Comparison of ENCODE assay signal across 19 mouse cellular contexts in the genomic region with DNA sequence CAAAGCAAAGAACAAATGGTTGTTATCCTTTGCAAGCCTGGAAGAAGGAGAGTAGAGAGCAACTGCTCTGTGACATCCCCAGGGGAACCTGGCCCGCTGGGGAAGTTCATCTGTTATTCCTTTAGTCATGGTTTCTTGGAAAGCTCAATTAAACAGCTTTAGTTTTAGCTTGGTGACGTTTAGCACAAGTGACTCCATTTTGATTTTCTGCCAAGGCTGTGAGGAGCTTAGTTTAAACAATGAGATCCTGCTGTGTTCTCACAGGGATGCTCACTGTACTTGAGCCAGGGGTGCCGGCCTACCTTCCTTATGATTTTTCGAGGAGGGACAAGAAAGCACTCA.
DNase-seq lines count a peak whose midpoint lies in the region; ATAC-seq and TF ChIP-seq lines count a peak whose summit lies in the region.
"Had no signal": no experiment of that assay in that cellular context is flagged by ENCODE, and none has a peak within 500 bp of the region (broad histone marks: within the 10 kb centered on the region; RNA-seq: fewer than 3 reads in every experiment).

No protein-coding gene starts in this region.

- H3K4me1 ChIP-seq in heart, postnatal 0 days (ENCODE audit: control insufficient read depth, insufficient read depth): no peaks in the 10 kb centered on the region
- no peaks in the 10 kb centered on the region for H3K4me1 ChIP-seq in lung, postnatal 0 days (ENCODE audit: insufficient read depth, low read depth, low read length)
- no peaks in the 10 kb centered on the region; the same call in 1 of the 2 replicates for H3K4me1 ChIP-seq in lung, adult 2 months (ENCODE audit: control insufficient read depth, insufficient read depth, low read length)
- H3K4me1 ChIP-seq in stomach, embryonic 15.5 days: peaks cover 16% of the 10 kb centered on the region

- intact Hi-C loops in heart, postnatal 36 days (cut with DNase I): no loop called here

- H3K27me3 ChIP-seq in heart, postnatal 0 days (ENCODE audit: control insufficient read depth, insufficient read depth, low read length): 0 out of 2 replicates have a peak, but pooled peaks cover 6% of the 10 kb centered on the region
- H3K27me3 ChIP-seq in lung, postnatal 0 days (replicated peaks; ENCODE audit: insufficient read depth, low read length): no peaks in the 10 kb centered on the region
- no peaks in the 10 kb centered on the region for H3K27me3 ChIP-seq in stomach, embryonic 15.5 days (replicated peaks)
- H3K27me3 ChIP-seq: embryonic facial prominence, embryonic 13.5 days had no signal

- H3K9ac ChIP-seq in heart, postnatal 0 days (replicated peaks; ENCODE audit: low read depth, low read length): no peak overlapping the region
- H3K9ac ChIP-seq in lung, postnatal 0 days (replicated peaks; ENCODE audit: low read depth): no peak overlapping the region
- no peak overlapping the region for H3K9ac ChIP-seq in stomach, embryonic 15.5 days
- H3K9ac ChIP-seq: embryonic facial prominence, embryonic 13.5 days; liver, embryonic 12.5 days; neural tube, embryonic 15.5 days had no signal

- no peak overlapping the region for H3K27ac ChIP-seq in heart, postnatal 0 days (ENCODE audit: low read depth)
- no peak overlapping the region for H3K27ac ChIP-seq in lung, postnatal 0 days (ENCODE audit: low read length)
- peak overlapping the region; percentile 4; the same call in 1 of the 2 replicates for H3K27ac ChIP-seq in stomach, embryonic 15.5 days
- H3K27ac ChIP-seq: embryonic facial prominence, embryonic 13.5 days; forebrain, embryonic 10.5 days; liver, embryonic 12.5 days; neural tube, embryonic 15.5 days had no signal

- no peaks in the 10 kb centered on the region for H3K36me3 ChIP-seq in heart, postnatal 0 days (replicated peaks; ENCODE audit: control insufficient read depth, insufficient read depth, low read length)
- no peaks in the 10 kb centered on the region for H3K36me3 ChIP-seq in lung, postnatal 0 days (ENCODE audit: insufficient read depth, low read length)
- no peaks in the 10 kb centered on the region for H3K36me3 ChIP-seq in stomach, embryonic 15.5 days
- H3K36me3 ChIP-seq: embryonic facial prominence, embryonic 13.5 days; forebrain, embryonic 10.5 days; G1E; liver, embryonic 12.5 days; neural tube, embryonic 15.5 days had no signal

- no peaks in the 10 kb centered on the region for H3K9me3 ChIP-seq in heart, postnatal 0 days (replicated peaks; ENCODE audit: control insufficient read depth, low read length)
- H3K9me3 ChIP-seq in lung, postnatal 0 days (ENCODE audit: low read length): no peaks in the 10 kb centered on the region
- H3K9me3 ChIP-seq in stomach, embryonic 15.5 days: no peaks in the 10 kb centered on the region
- H3K9me3 ChIP-seq: embryonic facial prominence, embryonic 13.5 days; liver, embryonic 12.5 days; neural tube, embryonic 15.5 days had no signal

- H3K4me3 ChIP-seq in heart, postnatal 0 days (ENCODE audit: low read depth, low read length): no peak overlapping the region
- H3K4me3 ChIP-seq in lung, postnatal 0 days (ENCODE audit: low read depth, low read length): no peak overlapping the region
- no peak overlapping the region for H3K4me3 ChIP-seq in lung, adult 2 months (replicated peaks; ENCODE audit: extremely low read depth, low read depth, low read length)
- no peak overlapping the region for H3K4me3 ChIP-seq in stomach, embryonic 15.5 days (replicated peaks)
- H3K4me3 ChIP-seq: embryonic facial prominence, embryonic 13.5 days; forebrain, embryonic 10.5 days; liver, embryonic 12.5 days; myocyte; neural tube, embryonic 15.5 days had no signal

- no peak for ATAC-seq in heart, postnatal 0 days (ENCODE audit: insufficient read depth, low read depth)
- ATAC-seq in lung, postnatal 0 days: no peak
- no peak for ATAC-seq in stomach, embryonic 15.5 days (ENCODE audit: insufficient read depth, low FRiP score, low read depth)
- ATAC-seq: liver, embryonic 12.5 days had no signal

- no peak for TF ChIP-seq POLR2A in lung, adult 2 months (IDR thresholded peaks at IDR 0.05; ENCODE audit: borderline replicate concordance, extremely low read depth, low read depth, low read length)

- H3K4me2 ChIP-seq in heart, postnatal 0 days (ENCODE audit: low read depth, low read length): no peak overlapping the region
- no peak overlapping the region for H3K4me2 ChIP-seq in lung, postnatal 0 days (replicated peaks; ENCODE audit: low read depth, low read length)
- H3K4me2 ChIP-seq in stomach, embryonic 15.5 days: no peak overlapping the region
- H3K4me2 ChIP-seq: embryonic facial prominence, embryonic 13.5 days; heart, embryonic 11.5 days; liver, embryonic 12.5 days; neural tube, embryonic 15.5 days had no signal

- 61% methylated on average over 4 of the region's 4 CpGs for WGBS in heart, postnatal 0 days
- WGBS in lung, postnatal 0 days: 40% methylated on average over 4 of the region's 4 CpGs
- WGBS in lung, adult 2 months: 39% methylated on average over 4 of the region's 4 CpGs
- WGBS in stomach, embryonic 15.5 days: 41% methylated on average over 4 of the region's 4 CpGs

- TF ChIP-seq CTCF in heart, postnatal 0 days (IDR thresholded peaks at IDR 0.05; ENCODE audit: low read depth): no peak
- TF ChIP-seq CTCF in lung, postnatal 0 days (IDR thresholded peaks at IDR 0.05): no peak
- no peak for TF ChIP-seq CTCF in lung, adult 2 months (IDR thresholded peaks at IDR 0.05; ENCODE audit: insufficient read depth, low read length)

- no peak for TF ChIP-seq EP300 in heart, postnatal 0 days (IDR thresholded peaks at IDR 0.05; ENCODE audit: low read depth)
- TF ChIP-seq EP300 in lung, postnatal 0 days (IDR thresholded peaks at IDR 0.05): no peak

- peak; percentile 9 for DNase-seq in heart, postnatal 0 days (ENCODE audit: low spot score)
- DNase-seq in heart, postnatal 36 days: no peak
- DNase-seq in lung, postnatal 0 days (ENCODE audit: low spot score): peak; percentile 16
- no peak for DNase-seq in lung, adult 2 months
- peak; percentile 31 for DNase-seq in MN1 (ENCODE audit: low spot score)
- no peak for DNase-seq in embryo, embryonic 10 days (ENCODE audit: low spot score)
- DNase-seq: adrenal gland, adult 8-10 months; cerebellum, adult 18-20 months; kidney, adult 9 months; kidney, postnatal 4 days; right cerebral cortex, postnatal 4 days had no signal

Comparison
In these comparisons a context has a peak if more than half of its experiments do, and no peak if none do; other contexts are left out.
1. DNase-seq: peak in heart, postnatal 0 days (single experiment), lung, postnatal 0 days (single experiment) and MN1 (single experiment); none in heart, postnatal 36 days (0 of 2), lung, adult 2 months (single experiment) and embryo, embryonic 10 days (single experiment).